Mouse (Mus musculus): Measurements from ENCODE around the gene Phf19. TPM values are rescaled to one million over a fixed set of nuclear protein-coding genes. Genes with fewer than 3 reads are reported as not detected.
A peak's percentile ranks its signal among the peaks of the same experiment; 100 is the strongest.

The Phf19 gene
- total RNA-seq (2015) (6.9 and 8.8 TPM in 2 replicates), total RNA-seq (2017) (6.5 and 10.0 TPM in 2 replicates)

DNA sequence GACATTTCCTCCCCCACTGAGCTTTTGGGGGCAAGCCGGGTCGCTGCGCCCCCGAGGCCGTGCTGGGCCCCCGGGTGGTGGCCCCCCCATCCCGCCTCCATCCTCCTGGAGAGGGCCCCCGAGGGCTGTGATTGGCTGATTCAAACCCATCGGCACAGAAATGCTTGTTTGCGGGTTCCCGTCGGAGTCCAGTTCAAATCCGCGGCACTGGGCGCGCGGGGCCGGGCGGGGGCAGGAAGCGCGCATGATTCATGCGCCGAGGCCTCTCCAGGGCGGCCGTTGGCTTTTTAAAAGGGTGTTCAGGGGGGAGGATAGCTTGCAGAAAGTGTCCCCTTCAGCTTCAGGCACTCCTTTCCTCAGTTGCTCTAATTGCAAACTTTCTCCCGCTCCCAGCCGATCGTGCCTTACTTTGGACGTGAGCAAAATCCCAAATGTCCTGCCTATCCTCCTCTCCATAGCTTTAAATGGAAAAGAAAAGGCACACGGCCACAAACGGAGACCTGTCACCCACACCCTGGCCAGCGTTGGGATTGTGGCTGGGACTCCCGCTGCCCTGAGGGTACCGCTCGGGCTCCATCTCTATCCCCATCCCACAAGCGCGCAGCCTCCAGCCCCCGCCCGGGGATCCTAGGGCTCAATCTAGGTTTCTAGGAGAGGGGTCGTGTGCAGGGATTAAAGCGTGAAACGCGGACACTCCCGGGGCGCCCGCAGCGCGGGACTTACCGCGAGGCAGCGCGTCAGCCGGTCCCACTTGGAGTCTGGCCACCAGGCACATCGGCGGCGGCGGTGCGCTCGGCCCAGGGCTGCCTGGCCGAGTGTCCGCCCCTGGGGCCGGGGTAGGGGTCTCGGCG lies at the start of gene Phf19:
TSS of gene Phf19 (minus strand) at position 809 of the 851 bp plus-strand sequence.
- ATAC-seq (replicated peaks; ENCODE audit: poor library complexity), result peak; percentile 43; the same call in 1 of the 2 replicates

DNA sequence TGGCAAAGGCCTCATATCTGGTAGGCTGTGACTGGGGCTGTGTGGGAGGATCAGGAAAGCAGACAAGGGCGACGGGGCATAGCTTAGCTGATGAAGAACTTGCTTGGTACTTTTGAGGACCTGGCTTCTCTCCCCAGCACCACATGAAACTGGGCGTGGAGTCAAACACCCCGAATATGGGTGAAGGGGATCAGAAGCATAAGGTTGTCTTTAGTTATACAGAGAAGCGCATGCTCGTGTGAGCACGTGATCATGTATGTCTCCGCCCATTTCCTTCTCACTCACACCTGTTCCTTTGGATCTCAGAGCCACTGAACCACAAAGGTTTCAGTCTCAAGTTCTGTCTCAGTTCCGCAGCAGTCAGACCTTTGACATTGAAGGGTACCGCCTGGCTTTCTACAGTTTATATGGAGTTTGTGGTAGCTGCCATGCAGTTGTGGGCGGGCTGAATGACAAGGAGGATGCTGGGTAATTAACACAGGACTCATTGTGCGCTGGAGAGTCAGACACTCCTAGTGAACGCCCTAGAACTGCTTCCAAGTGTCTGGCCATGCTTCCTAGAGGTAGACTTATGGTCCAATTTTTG lies 49.6 kb upstream of the Phf19 start:
- ATAC-seq (replicated peaks; ENCODE audit: poor library complexity), result peak; percentile 66

DNA sequence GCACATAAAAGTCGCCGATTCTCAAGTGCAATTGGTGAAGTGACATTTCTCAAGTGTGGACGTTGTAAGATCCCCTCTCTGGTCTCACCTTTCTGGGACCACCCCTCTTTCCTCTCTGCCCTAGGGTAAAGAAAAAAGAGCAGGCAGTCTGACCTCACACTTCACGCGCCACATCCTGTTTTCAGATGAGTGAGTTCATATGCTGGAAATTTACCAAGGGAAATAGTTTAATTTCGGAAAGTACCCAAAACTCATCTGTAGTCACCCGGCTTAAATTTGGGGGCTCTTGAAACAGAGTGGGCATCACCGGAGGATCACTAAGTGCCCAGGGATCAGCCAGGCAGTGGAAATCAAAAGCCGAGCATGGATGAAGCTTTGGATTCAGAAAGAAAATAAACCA lies 49.1 kb upstream of the Phf19 start:
- no peak for ATAC-seq (replicated peaks; ENCODE audit: poor library complexity)

DNA sequence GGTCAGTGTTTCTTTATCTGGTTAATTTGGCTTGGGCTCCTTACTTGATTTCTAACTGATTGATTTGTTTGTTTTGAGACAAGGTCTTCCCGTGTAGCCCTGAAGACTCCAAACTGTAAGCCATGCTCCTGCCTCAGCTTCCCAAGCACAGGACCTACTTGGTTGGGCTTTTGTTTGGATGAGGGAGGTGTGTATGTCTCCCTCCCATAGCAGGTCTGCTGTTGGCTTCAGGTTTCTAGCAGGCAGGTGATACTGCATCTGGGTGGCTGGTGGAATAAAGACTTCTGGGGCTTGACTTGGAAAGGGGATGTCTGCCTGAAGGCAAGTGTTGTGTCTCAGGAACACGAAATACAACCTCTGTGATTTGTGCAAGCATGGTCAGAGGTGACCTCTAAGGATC lies 48.4 kb upstream of the Phf19 start:
- no peak for ATAC-seq (replicated peaks; ENCODE audit: poor library complexity)

DNA sequence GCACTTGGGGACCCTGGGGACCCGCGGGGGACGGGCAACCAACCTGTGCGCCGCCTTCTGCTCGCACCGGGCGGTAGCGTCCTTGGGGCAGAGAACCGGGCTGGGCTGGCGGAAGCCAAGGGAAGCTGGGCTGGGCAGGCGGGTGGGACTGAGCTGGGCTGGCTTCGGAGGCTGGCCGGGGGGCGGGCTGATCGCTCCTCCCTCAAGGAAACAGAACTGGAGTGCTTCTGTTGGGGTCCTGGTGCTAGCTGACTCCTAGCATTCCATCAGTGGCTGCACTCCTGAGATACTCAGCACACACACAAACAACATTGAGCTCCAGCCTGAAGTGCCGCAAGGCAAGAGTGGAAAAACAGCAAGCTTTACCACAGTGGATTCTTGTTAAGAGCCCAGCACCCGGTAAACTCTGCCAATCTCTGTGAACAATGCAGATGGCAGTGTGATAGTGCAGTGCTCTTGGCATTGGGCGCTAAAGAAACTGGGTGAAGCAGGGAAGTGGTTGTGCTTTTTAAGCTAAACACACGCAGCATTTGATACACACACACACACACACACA lies 47.7 kb upstream of the Phf19 start, which contains the start of gene Traf1:
TSS of gene Traf1 (minus strand) at position 292 of the 556 bp plus-strand sequence.
- ATAC-seq (replicated peaks; ENCODE audit: poor library complexity), result peak; percentile 29

DNA sequence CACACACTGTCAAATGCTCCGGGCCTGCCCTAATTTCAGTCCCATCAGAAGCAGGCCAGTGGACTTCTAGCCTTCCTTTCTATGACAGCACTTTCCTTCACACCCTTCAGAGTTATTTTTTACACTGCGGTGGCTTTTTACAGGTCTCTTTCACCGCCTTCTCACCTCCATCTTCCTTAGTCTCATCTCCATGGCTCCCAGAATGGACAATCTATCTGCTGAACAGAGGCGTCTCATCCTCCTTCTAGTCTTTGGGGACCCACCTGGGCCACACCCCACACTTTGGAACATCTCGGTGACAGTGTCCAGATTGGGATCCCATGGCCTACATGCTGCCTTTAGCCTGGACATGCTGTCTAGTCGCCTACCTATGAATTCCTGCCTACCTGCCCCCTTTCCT lies 47.1 kb upstream of the Phf19 start:
- ATAC-seq (replicated peaks; ENCODE audit: poor library complexity), result no peak

DNA sequence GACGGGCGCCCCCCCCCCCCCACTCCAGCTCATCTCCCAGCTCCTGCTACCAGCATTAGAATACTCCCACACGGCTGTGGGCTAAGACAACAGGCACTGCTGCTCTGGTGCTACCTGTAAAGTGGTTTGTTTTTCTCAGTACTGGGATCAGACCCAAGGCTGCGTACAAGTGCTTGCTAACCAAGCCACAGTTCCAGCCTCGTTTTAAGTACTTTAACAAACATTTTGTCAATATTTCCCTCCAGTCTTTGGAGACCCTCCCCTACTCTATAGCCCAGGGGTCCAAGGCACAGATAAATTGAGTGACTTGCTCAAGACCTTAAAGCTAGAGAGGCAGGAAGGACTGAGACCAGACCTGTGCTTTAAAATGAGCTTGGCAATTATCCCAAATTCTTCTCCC lies 46.6 kb upstream of the Phf19 start:
- no peak for ATAC-seq (replicated peaks; ENCODE audit: poor library complexity)

DNA sequence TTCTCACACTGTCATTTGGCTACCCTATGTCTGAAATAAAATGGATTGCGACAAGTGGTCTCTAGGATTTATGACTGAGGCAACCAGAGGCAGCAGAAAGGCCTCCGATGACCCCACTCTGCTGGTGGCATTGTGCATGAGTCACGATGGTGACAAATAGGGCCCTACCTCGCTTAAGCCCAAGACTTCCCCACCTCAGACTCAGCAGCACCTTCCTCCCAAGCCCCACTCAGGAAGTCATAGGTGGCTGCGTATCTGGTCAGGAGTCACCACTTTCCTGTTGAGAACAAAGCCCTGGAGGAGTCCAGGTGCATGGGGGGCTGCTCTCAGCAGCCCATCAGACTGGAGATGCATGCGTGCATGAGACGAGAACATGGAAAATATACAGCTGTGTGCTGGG lies 44.8 kb upstream of the Phf19 start:
- ATAC-seq (replicated peaks; ENCODE audit: poor library complexity), result peak; percentile 30; the same call in 1 of the 2 replicates

DNA sequence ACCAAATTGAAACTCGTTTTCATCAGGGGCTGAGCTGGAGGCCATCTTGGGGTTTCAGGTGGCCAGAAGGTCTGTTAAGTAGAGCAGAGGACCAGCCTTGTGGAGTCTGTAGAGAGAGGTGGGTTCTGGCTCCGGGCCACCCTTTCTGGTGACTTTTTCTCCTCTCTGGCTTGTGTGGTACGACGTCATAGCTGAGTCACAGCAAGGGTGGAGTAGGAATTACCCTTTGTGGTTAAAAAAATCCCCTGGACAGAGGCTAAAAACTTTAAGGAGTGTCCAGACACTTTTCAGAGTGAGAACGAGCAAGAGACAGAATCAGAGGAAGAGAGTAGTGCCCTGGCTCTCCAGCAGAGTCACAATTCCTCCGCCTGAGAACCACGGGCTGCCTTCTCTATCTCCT lies 44.2 kb upstream of the Phf19 start:
- no peak for ATAC-seq (replicated peaks; ENCODE audit: poor library complexity)

DNA sequence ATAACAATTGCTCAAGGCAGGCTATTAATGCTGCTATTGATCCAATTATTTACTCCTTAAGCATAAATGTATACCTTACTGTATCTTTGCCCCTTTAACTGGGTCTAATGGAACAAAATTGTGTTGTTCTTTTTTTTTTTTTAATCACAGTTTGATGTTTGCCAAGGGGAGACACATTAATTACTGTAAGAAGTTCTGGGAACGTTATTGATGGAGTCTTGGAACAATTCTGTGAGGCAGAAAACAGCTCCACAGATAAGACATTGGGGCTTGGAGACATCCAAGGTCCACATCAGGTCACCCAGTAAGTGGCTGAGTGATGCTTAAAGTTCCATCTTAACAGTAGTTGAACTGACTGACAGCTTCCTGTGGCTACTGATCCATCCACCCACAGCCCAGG lies 43.6 kb upstream of the Phf19 start:
- no peak for ATAC-seq (replicated peaks; ENCODE audit: poor library complexity)

DNA sequence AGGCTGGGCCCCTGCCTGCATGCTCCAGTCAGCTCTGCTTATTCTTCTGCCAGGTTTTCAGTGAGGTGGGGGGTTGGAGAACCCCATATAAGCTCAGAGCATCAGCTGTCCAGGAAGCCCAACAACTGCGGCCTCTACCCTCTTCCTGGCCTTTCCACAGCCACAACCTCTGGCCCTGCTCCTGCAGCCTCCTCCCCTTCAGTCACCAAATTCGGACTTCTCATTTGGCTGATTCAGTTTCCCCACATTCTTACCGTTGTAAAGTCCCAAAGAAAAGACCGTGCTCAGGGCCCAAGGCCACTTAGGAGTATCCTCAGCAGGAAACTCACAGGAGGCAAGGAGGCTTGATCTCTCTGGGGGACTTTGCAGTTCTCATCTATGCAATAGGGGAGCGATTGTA lies 43.1 kb upstream of the Phf19 start:
- ATAC-seq (replicated peaks; ENCODE audit: poor library complexity), result no peak

DNA sequence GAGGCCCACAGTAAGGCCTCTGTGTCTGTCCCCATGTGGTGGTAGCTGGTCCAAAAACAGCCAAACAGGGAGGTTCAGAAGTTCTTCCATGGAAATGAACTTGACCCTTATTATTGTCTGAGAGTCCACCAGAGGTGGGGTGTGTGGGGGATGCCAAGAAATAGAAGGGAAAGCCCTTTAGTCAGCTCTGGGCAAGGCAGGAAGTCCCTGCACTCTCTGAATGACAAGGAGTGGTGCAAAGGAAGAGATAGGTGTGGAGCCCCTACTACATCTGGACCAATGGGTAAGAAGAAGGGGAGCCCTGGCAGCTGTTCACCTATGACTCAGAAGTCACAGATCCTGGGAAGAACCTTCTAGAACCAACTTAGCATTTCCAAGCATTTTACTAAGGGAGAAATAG lies 40.5 kb upstream of the Phf19 start:
- ATAC-seq (replicated peaks; ENCODE audit: poor library complexity), result no peak

DNA sequence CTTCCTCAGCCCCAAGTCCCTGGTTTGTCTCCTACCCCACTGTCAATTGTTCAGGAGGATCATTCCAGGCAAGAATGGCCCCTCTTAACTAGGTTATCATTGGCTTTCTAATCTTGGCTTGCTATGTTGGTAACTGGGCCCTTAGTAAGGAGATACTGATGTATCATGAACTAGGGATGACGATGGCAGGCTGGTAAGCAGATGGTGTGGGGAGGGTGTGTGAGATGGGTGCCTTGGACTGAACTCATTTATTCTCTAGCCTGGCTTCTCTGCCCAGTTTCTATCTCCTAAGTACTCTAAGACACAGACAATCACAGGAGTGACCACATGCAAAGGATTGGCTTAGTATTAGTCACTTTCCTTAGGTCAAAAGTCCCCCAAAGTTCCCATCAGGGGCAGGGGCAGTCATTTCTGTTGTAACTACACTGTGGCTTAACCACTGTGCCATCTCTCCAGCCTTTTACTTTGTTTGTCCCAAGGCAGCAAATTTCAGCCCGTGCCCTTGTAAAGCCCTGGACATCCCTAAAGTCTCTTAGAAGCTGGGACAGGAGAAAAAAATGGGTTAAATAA lies 39.8 kb upstream of the Phf19 start:
- ATAC-seq (replicated peaks; ENCODE audit: poor library complexity), result no peak

DNA sequence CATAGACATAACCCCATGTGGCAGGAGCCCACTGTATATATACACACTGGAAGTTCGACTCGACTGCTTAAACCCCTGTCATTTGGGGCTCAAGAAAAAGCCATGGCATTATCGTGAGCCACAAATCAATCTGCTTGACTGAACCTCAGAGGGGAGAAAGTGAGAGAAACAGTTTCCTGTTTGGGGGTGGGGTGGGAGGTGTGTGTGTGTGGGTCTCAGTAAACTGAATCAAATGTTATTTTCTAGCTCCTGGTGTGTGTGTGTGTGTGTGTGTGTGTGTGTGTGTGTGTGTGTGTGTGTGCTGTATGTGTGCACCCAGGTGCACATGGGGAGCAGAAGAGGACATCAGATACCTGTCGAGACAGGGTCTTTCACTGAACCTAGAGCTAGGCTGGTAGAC lies 39.2 kb upstream of the Phf19 start:
- ATAC-seq (replicated peaks; ENCODE audit: poor library complexity), result no peak

DNA sequence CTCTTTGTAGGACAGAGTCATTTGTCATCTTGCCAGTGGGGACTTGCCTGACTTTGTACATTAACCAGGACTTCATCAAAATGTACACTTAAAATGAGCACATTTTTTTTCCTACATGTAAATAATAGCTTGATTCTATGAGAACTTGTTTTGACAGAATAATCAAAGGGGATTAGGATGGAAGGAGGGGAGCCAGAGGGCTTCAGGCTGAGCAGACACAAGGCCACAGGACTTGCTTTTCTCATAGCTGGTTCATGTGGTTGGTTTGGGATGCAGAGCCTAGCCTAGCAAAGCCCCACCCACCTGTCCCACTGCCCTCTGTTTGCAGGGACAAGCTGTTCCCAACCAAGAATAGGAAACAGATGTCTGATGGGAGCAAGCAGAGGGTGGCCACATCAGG lies 37.6 kb upstream of the Phf19 start:
- ATAC-seq (replicated peaks; ENCODE audit: poor library complexity), result no peak

DNA sequence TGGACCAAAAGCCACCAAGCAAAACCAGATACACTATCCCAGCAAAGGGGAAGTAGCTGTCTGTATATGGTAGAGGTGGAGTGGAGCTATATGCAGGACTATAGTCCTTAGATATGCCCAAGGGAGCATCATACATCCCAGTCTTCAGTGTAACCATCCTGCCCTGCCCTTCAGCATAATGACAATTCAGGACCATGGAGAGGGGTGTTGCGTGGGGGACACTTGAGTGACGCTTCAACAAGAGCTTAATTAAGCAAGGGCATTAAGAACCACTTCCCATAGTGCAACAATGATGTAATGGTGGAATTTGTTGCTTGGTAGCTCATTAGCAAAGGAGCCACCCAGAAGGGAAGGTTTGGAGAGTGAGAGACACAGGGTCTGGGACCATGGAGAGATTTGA lies 34.8 kb upstream of the Phf19 start:
- peak; percentile 56 for ATAC-seq (replicated peaks; ENCODE audit: poor library complexity)

DNA sequence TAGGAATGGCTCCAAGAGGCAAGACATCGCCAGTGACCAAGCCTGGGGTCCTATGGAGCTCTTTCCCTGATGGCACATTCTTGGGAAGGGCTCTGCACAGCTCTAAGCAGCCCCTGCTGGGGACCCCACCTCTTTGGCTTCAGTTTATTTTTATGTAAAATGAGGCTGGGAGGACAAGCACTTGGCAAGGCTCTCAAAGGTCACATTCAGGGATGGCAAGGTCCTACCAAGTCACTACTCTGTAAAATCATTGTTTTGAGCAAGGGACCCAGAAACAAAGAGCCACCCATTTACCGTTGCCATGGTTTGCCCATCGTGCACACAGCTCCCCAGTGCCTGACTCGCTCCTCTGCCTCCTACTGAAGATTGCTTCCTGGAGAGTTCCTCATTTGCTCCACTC lies 32.2 kb upstream of the Phf19 start:
- peak; percentile 24; the same call in 1 of the 2 replicates for ATAC-seq (replicated peaks; ENCODE audit: poor library complexity)

DNA sequence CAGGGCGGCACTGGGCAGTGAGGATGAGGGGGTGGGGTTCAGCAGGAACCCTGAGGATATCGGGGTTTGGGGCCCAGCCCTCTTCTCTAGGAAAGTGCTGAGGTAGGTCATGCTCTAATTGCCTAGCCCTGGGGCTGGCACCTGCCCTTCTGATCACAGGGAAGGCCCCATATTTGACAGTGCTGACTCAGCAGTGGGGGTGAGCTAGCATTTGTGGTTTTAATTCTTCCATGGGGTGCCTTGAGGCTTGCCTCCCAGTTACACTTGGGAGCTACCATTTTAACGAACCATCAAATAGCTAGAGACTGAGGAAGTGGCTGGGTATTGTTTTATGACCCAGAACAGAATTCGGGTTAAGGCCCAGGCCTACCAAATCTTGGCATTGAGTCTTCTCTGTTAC lies 31.8 kb upstream of the Phf19 start:
- ATAC-seq (replicated peaks; ENCODE audit: poor library complexity), result no peak

DNA sequence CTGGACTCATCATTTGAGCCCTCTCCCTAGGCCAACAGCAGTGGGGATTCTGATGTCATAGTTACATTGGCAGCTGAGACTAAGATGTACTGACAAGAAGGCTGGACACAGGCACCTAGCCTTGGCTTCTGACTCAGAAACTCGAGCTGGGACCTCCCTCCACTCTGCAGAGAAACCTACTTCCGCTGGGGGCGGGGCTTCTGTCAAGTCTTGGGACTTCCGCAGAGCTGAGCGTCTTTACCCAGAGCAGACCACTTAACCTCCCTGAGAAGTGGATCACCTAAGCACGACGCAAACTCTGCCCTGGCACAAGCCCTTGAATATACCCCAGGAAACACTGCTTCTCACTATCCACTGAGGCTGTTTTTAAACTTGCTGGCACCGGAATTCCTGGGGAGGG lies 30.9 kb upstream of the Phf19 start:
- peak; percentile 74 for ATAC-seq (replicated peaks; ENCODE audit: poor library complexity)

DNA sequence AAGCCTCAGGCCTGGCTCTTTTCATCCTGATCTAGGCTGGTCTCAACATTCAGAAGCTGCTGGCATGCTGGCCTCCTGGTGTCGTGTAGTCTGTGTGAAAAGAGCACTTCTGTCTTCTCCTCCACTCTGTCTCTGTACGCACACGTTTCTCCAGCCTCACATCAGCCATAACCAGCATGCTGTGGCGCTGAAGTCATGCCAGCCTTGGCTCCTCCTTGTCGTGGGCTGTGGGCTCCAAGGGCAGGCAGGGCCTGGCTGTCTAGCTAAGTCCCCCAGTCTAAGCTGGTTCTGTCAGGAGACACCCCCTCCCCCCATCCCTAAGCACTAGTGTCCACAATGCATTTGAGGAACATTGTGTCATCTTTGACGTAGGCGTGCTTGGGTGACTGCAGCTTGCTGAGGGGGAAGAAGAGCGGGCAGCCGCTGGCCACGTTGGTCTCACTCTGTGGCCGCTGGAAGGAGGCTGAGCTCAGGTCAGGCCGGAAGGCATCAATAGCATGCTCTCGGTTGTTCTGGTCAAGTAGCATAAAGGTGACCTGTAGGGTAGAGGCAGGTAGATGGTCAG lies 29.8 kb upstream of the Phf19 start:
- ATAC-seq (replicated peaks; ENCODE audit: poor library complexity), result peak; percentile 24; the same call in 1 of the 2 replicates

DNA sequence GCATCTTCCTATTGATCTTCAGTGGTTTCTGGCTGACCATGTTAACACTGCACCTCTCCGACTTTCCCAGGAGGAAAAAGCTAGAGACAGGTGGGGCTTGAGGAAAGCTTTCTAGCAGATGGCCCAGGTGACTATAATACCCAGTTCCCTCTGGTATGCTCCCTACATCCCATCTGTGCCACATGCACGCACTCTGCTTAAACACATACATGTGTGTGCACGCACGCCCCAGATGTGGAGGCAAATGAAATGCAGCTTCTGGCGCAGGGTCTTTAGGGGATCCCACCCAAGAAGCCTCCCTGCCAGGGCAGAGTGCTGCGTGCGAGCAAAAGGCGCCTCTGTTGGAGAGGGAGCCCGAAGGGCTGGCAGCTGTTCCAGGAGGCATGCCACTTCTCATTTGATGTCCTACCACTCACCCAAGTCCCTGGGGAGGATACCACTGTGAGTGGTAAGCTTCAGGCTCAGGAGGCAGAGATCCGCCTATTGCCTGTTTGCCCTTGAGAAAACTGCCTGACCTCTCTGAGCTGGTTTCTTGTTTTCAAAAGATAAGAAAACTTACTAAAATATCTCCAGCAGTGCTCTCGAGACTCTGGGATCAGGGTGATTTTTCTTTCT lies 27.3 kb upstream of the Phf19 start:
- ATAC-seq (replicated peaks; ENCODE audit: poor library complexity), result no peak
